Mouse (Mus musculus): Measurements from ENCODE around the gene 4930522H14Rik. TPM values are rescaled to one million over a fixed set of nuclear protein-coding genes. Genes with fewer than 3 reads are reported as not detected.

4930522H14Rik gene
- polyA plus RNA-seq, 1 experiment from 2014 or later: not detected

- H3K27me3 ChIP-seq (replicated peaks): no peaks in the 10 kb centered on the region
- 93% methylated on average over 3 of the region's 3 CpGs for WGBS
- no peak overlapping the region for H3K9ac ChIP-seq
- H3K27ac ChIP-seq: no peak overlapping the region
- ATAC-seq (ENCODE audit: low FRiP score, low read depth): no peak
- H3K36me3 ChIP-seq: peaks cover 4% of the 10 kb centered on the region; the same call in 1 of the 2 replicates
- H3K4me2 ChIP-seq (replicated peaks): no peak overlapping the region
- H3K4me1 ChIP-seq: peaks cover 8% of the 10 kb centered on the region
- H3K9me3 ChIP-seq: no peaks in the 10 kb centered on the region
- H3K4me3 ChIP-seq: no peak overlapping the region
Observed at GRCm38 (mm10) chr4:109472566-109472965, 58.5 kb downstream of the 4930522H14Rik start.

- Histone ChIP-seq H3K27me3 (replicated peaks) (no peaks in the 10 kb centered on the region), H3K4me3 (no peak overlapping the region), H3K4me2 (replicated peaks) (no peak overlapping the region), H3K9ac (no peak overlapping the region), H3K36me3 (peaks cover 4% of the 10 kb centered on the region; the same call in 1 of the 2 replicates), H3K4me1 (peaks cover 8% of the 10 kb centered on the region), H3K27ac (no peak overlapping the region), H3K9me3 (no peaks in the 10 kb centered on the region)
- ATAC-seq (ENCODE audit: low FRiP score, low read depth): no peak
Observed at GRCm38 (mm10) chr4:109471606-109472005, 59.5 kb downstream of the 4930522H14Rik start.

GRCm38 (mm10) chr4:109467687-109468086 is 63.4 kb downstream of the 4930522H14Rik start:
- Histone ChIP-seq H3K4me2 (replicated peaks) (no peak overlapping the region), H3K27ac (no peak overlapping the region), H3K4me1 (no peaks in the 10 kb centered on the region), H3K36me3 (peaks cover 4% of the 10 kb centered on the region; the same call in 1 of the 2 replicates), H3K4me3 (no peak overlapping the region), H3K9ac (no peak overlapping the region), H3K9me3 (no peaks in the 10 kb centered on the region), H3K27me3 (replicated peaks) (no peaks in the 10 kb centered on the region)
- ATAC-seq (ENCODE audit: low FRiP score, low read depth): no peak

- Histone ChIP-seq H3K4me3 (no peak overlapping the region), H3K9ac (no peak overlapping the region), H3K27ac (no peak overlapping the region), H3K4me2 (replicated peaks) (no peak overlapping the region), H3K36me3 (no peaks in the 10 kb centered on the region), H3K9me3 (no peaks in the 10 kb centered on the region), H3K27me3 (replicated peaks) (no peaks in the 10 kb centered on the region), H3K4me1 (no peaks in the 10 kb centered on the region)
- no peak for ATAC-seq (ENCODE audit: low FRiP score, low read depth)
Observed at GRCm38 (mm10) chr4:109463892-109464291, 67.2 kb downstream of the 4930522H14Rik start.

GRCm38 (mm10) chr4:109460421-109461179 is 70.5 kb downstream of the 4930522H14Rik start:
- no peaks in the 10 kb centered on the region for H3K4me1 ChIP-seq
- no peak overlapping the region for H3K9ac ChIP-seq
- no peak overlapping the region for H3K27ac ChIP-seq
- H3K27me3 ChIP-seq (replicated peaks): no peaks in the 10 kb centered on the region
- H3K4me2 ChIP-seq (replicated peaks): no peak overlapping the region
- no peak overlapping the region for H3K4me3 ChIP-seq
- no peaks in the 10 kb centered on the region for H3K9me3 ChIP-seq
- H3K36me3 ChIP-seq: no peaks in the 10 kb centered on the region
- 70% methylated on average over 3 of the region's 3 CpGs for WGBS
- ATAC-seq (ENCODE audit: low FRiP score, low read depth): no peak

GRCm38 (mm10) chr4:109456821-109457220 is 74.3 kb downstream of the 4930522H14Rik start:
- H3K4me2 ChIP-seq (replicated peaks): no peak overlapping the region
- no peak overlapping the region for H3K27ac ChIP-seq
- no peaks in the 10 kb centered on the region for H3K4me1 ChIP-seq
- WGBS: 94% methylated on average over 6 of the region's 6 CpGs
- H3K36me3 ChIP-seq: peaks cover 3% of the 10 kb centered on the region
- no peak overlapping the region for H3K4me3 ChIP-seq
- no peak for ATAC-seq (ENCODE audit: low FRiP score, low read depth)
- no peaks in the 10 kb centered on the region for H3K9me3 ChIP-seq
- no peak overlapping the region for H3K9ac ChIP-seq
- H3K27me3 ChIP-seq (replicated peaks): no peaks in the 10 kb centered on the region

Other genes with a start within 250 kb of the 4930522H14Rik start
- 1.2 and 1.3 TPM in 2 replicates for gene Ttc39a, start 124.7 kb downstream of the 4930522H14Rik start, polyA plus RNA-seq (2016; fragmentation: Nextera tagmentation; extraction: Ambion mirVana)
- 65.1 and 71.0 TPM in 2 replicates for gene Rnf11, start 46.6 kb downstream of the 4930522H14Rik start, polyA plus RNA-seq (2016; fragmentation: Nextera tagmentation; extraction: Ambion mirVana)
- 6.8 and 7.5 TPM in 2 replicates for gene Cdkn2c, start 135.9 kb upstream of the 4930522H14Rik start, polyA plus RNA-seq (2016; fragmentation: Nextera tagmentation; extraction: Ambion mirVana)
- 41.7 and 46.1 TPM in 2 replicates for gene Faf1, start 145.3 kb upstream of the 4930522H14Rik start, polyA plus RNA-seq (2016; fragmentation: Nextera tagmentation; extraction: Ambion mirVana)

All from neural tube, embryonic 12.5 days (tissue).